Mouse (Mus musculus) layer of hippocampus, adult 2 months (tissue): ENCODE results near the gene Olfr1215. TPM values are rescaled to one million over a fixed set of nuclear protein-coding genes. Genes with fewer than 3 reads are reported as not detected.
"Not testable (repeated sequence)": the region's sequence is repeated elsewhere in the genome, so short reads cannot be mapped to it uniquely, and the experiment has no call there.

ENCODE experiments used
- DNase-seq, 2 experiments: peaks; one replicate each; pipeline ENCODE4 v3.0.0; 2022; ENCODE audit warnings: low spot score in 2 of 2
- H3K27ac ChIP-seq: fragments of 200-600 bp; 2 replicates; pipeline ENCODE4 v1.8.1; 2022
- H3K4me3 ChIP-seq: fragments of 200-600 bp; 2 replicates; pipeline ENCODE4 v1.8.1; 2022; ENCODE audit warnings: mild to moderate bottlenecking
- CTCF ChIP-seq: fragments of 200-600 bp; conservative IDR thresholded peaks from 2 replicates; pipeline ENCODE4 v1.8.1; 2022; ENCODE audit warnings: antibody characterized with exemption, mild to moderate bottlenecking, moderate library complexity
- long read RNA-seq, 2 experiments: library from polyadenylated mRNA; stranded (forward); transcript quantifications; one replicate each; pipeline ENCODE4 v2.0.0; 2021; ENCODE audit warnings: borderline mapping rate in 2 of 2
- total RNA-seq, 2 experiments: library from RNA; stranded (reverse); gene quantifications; 2 replicates each; pipeline ENCODE4 v1.2.3; 2021

Olfr1215 gene
- total RNA-seq: not detected
- long read RNA-seq, experiment 1: 0 reads
- long read RNA-seq, experiment 2: 0 reads

DNA sequence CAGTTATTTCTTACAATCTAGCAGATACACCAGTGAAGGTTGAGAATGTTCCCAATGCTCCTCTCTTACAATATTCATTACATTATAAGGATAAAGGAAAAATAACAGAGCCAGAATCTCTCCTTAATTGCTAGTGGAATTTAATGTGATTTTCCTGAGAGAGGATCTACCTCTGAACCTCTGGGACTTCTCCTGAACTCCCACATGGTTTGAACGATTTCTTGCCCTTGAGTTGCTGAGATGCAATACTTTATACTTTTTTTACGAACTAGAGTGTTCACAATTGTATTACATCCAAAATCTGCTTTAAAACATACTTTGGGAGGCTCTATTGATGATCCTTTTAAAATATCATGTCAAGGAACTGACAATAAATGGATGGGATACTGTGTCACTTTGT is at the start of gene Olfr1215:
Gene Olfr1215 (minus strand): TSS at position 101 of the 400 bp plus-strand sequence.
- Histone ChIP-seq H3K4me3 (no peak within 1 kb of the TSS), H3K27ac (no peak within 1 kb of the TSS)
- no peak for DNase-seq
- no peak for TF ChIP-seq CTCF

DNA sequence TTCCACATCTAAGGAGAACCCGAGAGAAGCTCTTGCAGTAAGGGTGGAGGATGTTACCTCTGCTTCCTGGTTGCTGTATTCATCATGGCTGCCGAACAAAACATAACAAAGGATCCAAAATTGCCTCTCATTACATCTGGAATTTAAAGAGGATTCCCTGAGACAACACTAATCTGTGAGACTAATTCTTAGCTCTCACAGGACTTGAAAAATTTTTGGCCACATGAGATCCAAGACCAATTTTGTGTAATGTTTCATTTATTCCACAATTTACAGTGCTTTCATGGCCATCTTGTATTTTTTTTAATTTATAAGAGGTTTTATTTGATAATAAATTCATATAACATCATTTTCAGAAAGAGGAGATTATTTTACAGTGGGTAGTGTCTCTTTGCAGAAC is 25.2 kb upstream of the Olfr1215 start, which contains the start of gene Olfr1217:
Gene Olfr1217 (minus strand): TSS at position 101 of the 400 bp plus-strand sequence.
- no peak for TF ChIP-seq CTCF
- Histone ChIP-seq H3K27ac (no peak within 1 kb of the TSS), H3K4me3 (no peak within 1 kb of the TSS)
- no peak for DNase-seq

DNA sequence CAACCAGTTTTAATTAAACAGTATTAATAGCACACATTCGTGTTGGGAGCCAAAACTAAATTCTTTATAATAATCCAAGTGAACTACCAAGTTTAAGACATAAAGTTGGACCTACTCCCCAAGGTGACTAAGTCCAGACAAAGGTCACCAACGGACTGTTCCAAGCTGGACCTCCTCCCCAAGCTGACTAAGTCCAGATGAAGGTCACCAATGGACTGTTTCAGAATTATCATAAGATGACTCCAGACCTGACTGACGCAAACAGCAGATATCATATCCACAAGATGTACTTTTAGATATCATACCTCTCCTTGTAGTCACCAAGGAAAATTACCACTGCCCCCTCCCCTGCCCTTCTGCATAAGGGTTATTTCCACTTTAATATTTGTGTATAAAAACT is 14.7 kb upstream of the Olfr1215 start:
- H3K4me3 ChIP-seq, H3K27ac ChIP-seq, DNase-seq: not testable (repeated sequence)

- TF ChIP-seq CTCF: no peak
- H3K4me3 ChIP-seq: no peak within 1 kb of the TSS
- DNase-seq: no peak
- H3K27ac ChIP-seq: no peak within 1 kb of the TSS
These were observed 11.5 kb upstream of the Olfr1215 start, which contains the start of gene Olfr1216 for GRCm38 (mm10) chr2:89018240-89018639. Olfr1216 (minus strand) TSS chr2:89018340.

DNA sequence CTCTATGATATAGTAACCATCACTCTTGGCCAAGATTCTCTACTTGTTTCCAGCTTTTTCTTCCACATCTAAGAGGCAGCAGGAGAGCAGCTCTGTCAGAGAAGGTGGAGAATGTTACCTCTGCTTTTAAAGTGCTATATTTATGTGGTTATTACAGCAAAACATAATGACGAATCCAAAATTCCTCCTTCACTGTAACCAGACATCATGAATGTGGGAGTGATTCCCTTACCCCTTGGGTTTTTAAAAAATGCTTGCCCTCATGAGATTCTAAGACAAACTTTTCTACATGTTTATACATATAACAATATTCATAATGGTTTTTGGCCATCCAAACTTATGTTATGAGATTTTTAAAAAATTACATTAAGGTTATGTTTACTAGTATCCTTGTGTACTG is 14.2 kb downstream of the Olfr1215 start, which contains the start of gene Olfr1214:
Gene Olfr1214 (minus strand): TSS at position 101 of the 400 bp plus-strand sequence.
- no peak within 1 kb of the TSS for H3K4me3 ChIP-seq
- no peak for DNase-seq
- TF ChIP-seq CTCF: no peak
- H3K27ac ChIP-seq: no peak within 1 kb of the TSS

DNA sequence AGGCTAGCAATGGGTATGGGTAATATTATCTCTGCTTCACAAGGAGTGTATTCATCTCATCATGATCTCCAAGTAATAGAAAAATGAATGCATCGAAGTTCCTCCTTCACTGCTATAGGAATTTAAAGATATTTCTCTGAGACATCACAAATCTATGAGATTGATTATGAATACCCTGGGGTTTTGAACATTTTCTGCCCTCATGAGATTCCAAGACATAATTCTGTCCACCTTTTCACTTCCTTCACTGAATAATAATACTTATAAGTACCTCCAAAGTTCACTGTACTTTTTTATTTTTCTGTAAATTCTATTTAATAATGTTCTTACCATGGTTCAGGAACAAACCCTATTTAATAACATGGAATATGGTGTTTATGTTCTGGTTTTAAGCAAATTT is 26.6 kb downstream of the Olfr1215 start, which contains the start of gene Gm13762:
Gene Gm13762 (minus strand): TSS at position 101 of the 400 bp plus-strand sequence.
- Histone ChIP-seq H3K27ac (no peak within 1 kb of the TSS), H3K4me3 (no peak within 1 kb of the TSS)
- DNase-seq: no peak
- TF ChIP-seq CTCF: no peak

DNA sequence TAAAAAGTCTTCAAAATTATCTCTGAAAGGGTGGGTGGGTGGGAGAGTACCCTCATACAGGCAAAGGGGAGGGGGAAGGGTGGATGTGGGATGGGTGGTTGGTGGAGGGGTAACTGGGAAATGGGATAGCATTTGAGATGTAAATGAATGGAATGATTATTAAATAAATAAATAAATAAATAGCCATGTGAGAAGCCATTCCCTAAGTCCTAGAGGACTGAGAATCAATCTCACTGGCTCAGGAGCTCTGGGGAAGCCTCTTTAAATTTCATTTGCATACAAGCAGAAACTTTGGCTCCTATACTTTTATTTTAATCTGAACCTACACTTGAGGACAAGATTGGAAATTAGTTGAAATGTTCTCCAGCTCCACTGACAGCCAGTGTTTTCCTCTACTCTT is 53.1 kb downstream of the Olfr1215 start, which contains the start of gene Olfr1212:
Gene Olfr1212 (plus strand): TSS at position 301 of the 400 bp plus-strand sequence.
- Histone ChIP-seq H3K27ac (no peak within 1 kb of the TSS), H3K4me3 (no peak within 1 kb of the TSS)
- DNase-seq: no peak
- no peak for TF ChIP-seq CTCF

Other genes with a start within 250 kb of the Olfr1215 start
- gene Olfr1199, start 246.5 kb downstream of the Olfr1215 start, total RNA-seq: not detected
- gene Olfr1200, start 236.5 kb downstream of the Olfr1215 start, total RNA-seq: not detected
- not detected for gene Olfr1201, start 213.9 kb downstream of the Olfr1215 start, total RNA-seq
- not detected for gene Olfr1202, start 192.5 kb downstream of the Olfr1215 start, total RNA-seq
- not detected for gene Olfr1205, start 177.2 kb downstream of the Olfr1215 start, total RNA-seq
- gene Olfr1204, start 157.7 kb downstream of the Olfr1215 start, total RNA-seq: not detected
- not detected for gene Olfr1206, start 143.7 kb downstream of the Olfr1215 start, total RNA-seq
- gene Olfr1208, start 104.7 kb downstream of the Olfr1215 start, total RNA-seq: not detected
- not detected for gene Olfr1209, start 91.8 kb downstream of the Olfr1215 start, total RNA-seq
- not detected for gene Olfr1211, start 68.9 kb downstream of the Olfr1215 start, total RNA-seq
- not detected for gene Olfr1212, start 53.0 kb downstream of the Olfr1215 start, total RNA-seq
- gene Gm13762, start 26.7 kb downstream of the Olfr1215 start, total RNA-seq: not detected
- not detected for gene Olfr1214, start 14.3 kb downstream of the Olfr1215 start, total RNA-seq
- not detected for gene Olfr1216, start 11.4 kb upstream of the Olfr1215 start, total RNA-seq
- gene Olfr1217, start 25.1 kb upstream of the Olfr1215 start, total RNA-seq: not detected
- gene Olfr1218, start 54.2 kb upstream of the Olfr1215 start, total RNA-seq: not detected
- not detected for gene Olfr1219, start 76.5 kb upstream of the Olfr1215 start, total RNA-seq
- gene Olfr1220, start 99.9 kb upstream of the Olfr1215 start, total RNA-seq: not detected
- not detected for gene Olfr1221, start 110.3 kb upstream of the Olfr1215 start, total RNA-seq
- not detected for gene Olfr1222, start 126.1 kb upstream of the Olfr1215 start, total RNA-seq
- gene Olfr1223, start 144.6 kb upstream of the Olfr1215 start, total RNA-seq: not detected
- gene Olfr1224-ps1, start 157.1 kb upstream of the Olfr1215 start, total RNA-seq: not detected
- not detected for gene Olfr1225, start 167.7 kb upstream of the Olfr1215 start, total RNA-seq
- gene Olfr1226, start 193.1 kb upstream of the Olfr1215 start, total RNA-seq: not detected
- not detected for gene Olfr1228, start 247.1 kb upstream of the Olfr1215 start, total RNA-seq